Mouse (Mus musculus) limb, embryonic 11.5 days (tissue): ENCODE data around the gene Gnaq. TPM values are rescaled to one million over a fixed set of nuclear protein-coding genes. Genes with fewer than 3 reads are reported as not detected.

Experiments
- ATAC-seq: fragments of 200-750 bp; cut with Nextera tagmentation; 2 replicates; pipeline ENCODE4 v1.8.0; 2017; ENCODE audit warnings: low read depth; ENCODE audit not compliant: insufficient number of reproducible peaks, low FRiP score, low TSS enrichment
- DNase-seq: peaks from one replicate; pipeline ENCODE4 v3.0.0-alpha.2; 2015; ENCODE audit warnings: low spot score
- H3K27ac ChIP-seq: fragments of 300-500 bp; sonication (generic); replicated peaks from 2 replicates; pipeline ENCODE4 v1.5.1; 2014; ENCODE audit warnings: low read depth, mild to moderate bottlenecking, low read length
- H3K27me3 ChIP-seq: fragments of 300-500 bp; sonication (generic); 2 replicates; pipeline ENCODE4 v1.6.1; 2014; ENCODE audit warnings: mild to moderate bottlenecking, low read length, mixed read lengths; ENCODE audit not compliant: control insufficient read depth, insufficient read depth
- H3K36me3 ChIP-seq: fragments of 300-500 bp; sonication (generic); 2 replicates; pipeline ENCODE4 v1.6.1; 2014; ENCODE audit warnings: mild to moderate bottlenecking, low read length, moderate library complexity, mixed read lengths; ENCODE audit not compliant: control insufficient read depth, insufficient read depth
- H3K4me1 ChIP-seq: fragments of 300-500 bp; sonication (generic); 2 replicates; pipeline ENCODE4 v1.6.1; 2014; ENCODE audit warnings: low read length, mixed read lengths; ENCODE audit not compliant: control insufficient read depth, insufficient read depth
- H3K4me2 ChIP-seq: fragments of 300-500 bp; sonication (generic); 2 replicates; pipeline ENCODE4 v1.6.1; 2014; ENCODE audit warnings: low read depth, mild to moderate bottlenecking, moderate library complexity; ENCODE audit not compliant: severe bottlenecking
- H3K4me3 ChIP-seq: fragments of 300-500 bp; sonication (generic); 2 replicates; pipeline ENCODE4 v1.5.1; 2014; ENCODE audit warnings: low read depth, low read length
- H3K9ac ChIP-seq: fragments of 300-500 bp; sonication (generic); 2 replicates; pipeline ENCODE4 v1.6.1; 2014; ENCODE audit warnings: mild to moderate bottlenecking, low read length
- H3K9me3 ChIP-seq: fragments of 300-500 bp; sonication (generic); 2 replicates; pipeline ENCODE4 v1.6.1; 2016; ENCODE audit warnings: low read length; ENCODE audit not compliant: control insufficient read depth
- WGBS: fragments of 180-500 bp; shearing (Covaris S2); extraction: QIAGEN DNeasy Blood & Tissue Kit; methylation state at CpG from one replicate; pipeline ENCODE4 v1.1.7; 2014; 5-methylcytosine and 5-hydroxymethylcytosine counted together
- polyA plus RNA-seq: library from polyadenylated mRNA; unstranded; fragments of >200 nt; fragmentation: Nextera tagmentation; extraction: Ambion mirVana; gene quantifications from 2 replicates; pipeline ENCODE4 v1.2.1, GENCODE M21; 2014

Gene Gnaq
- polyA plus RNA-seq, 1 experiment from 2014 or later = 14.1 TPM

DNA sequence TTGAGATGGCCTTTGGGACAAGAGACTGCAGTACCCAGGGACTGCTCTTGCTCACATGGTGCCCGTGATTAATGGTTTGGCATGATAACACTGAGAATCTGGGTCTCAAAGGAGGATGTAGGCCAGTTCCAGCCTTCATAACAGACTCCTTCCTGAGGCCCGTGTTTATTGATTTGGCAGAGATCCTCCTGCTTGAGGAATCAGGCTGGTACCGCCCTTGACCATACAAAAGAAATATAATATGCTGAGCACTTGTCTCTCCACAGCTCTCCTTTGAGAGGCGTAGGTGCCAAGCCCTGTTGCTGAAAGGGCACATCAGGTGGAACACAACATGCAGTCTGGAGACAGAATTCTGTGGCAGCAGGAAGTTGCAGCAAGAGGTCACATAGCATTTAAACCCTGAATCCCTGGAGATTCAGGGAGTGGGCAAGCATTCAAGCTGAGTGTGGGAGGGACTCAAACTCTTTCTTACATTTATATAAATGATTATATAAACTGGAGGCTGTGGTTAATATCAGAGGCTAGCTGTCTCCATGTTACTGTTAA lies 36.1 kb downstream of the Gnaq start:
- no peak overlapping the region for H3K4me3 ChIP-seq
- no peak overlapping the region for H3K9ac ChIP-seq
- WGBS = 62% methylated on average over 4 of the region's 4 CpGs
- no peak overlapping the region for H3K4me2 ChIP-seq
- H3K4me1 ChIP-seq = peaks cover 23% of the 10 kb centered on the region
- no peaks in the 10 kb centered on the region for H3K27me3 ChIP-seq
- H3K9me3 ChIP-seq = no peaks in the 10 kb centered on the region
- peak overlapping the region; percentile 52; the same call in 1 of the 2 replicates for H3K27ac ChIP-seq
- no peaks in the 10 kb centered on the region for H3K36me3 ChIP-seq
- DNase-seq = no peak
- no peak for ATAC-seq

- ATAC-seq (no peak), DNase-seq (no peak)
- 73% methylated on average over 3 of the region's 3 CpGs for WGBS
- Histone ChIP-seq H3K27ac (no peak overlapping the region), H3K36me3 (no peaks in the 10 kb centered on the region), H3K9ac (no peak overlapping the region), H3K4me2 (no peak overlapping the region), H3K4me1 (peaks cover 23% of the 10 kb centered on the region), H3K9me3 (no peaks in the 10 kb centered on the region), H3K27me3 (no peaks in the 10 kb centered on the region), H3K4me3 (no peak overlapping the region)
Observed at GRCm38 (mm10) chr19:16170724-16171123, 38.1 kb downstream of the Gnaq start.

GRCm38 (mm10) chr19:16173721-16174120 lies 41.1 kb downstream of the Gnaq start:
- H3K27me3 ChIP-seq = no peaks in the 10 kb centered on the region
- no peak for DNase-seq
- H3K4me2 ChIP-seq = no peak overlapping the region
- no peak overlapping the region for H3K9ac ChIP-seq
- no peaks in the 10 kb centered on the region for H3K36me3 ChIP-seq
- H3K9me3 ChIP-seq = no peaks in the 10 kb centered on the region
- no peak for ATAC-seq
- H3K4me1 ChIP-seq = peaks cover 5% of the 10 kb centered on the region; the same call in 1 of the 2 replicates
- no peak overlapping the region for H3K4me3 ChIP-seq
- WGBS = 75% methylated on average over 9 of the region's 9 CpGs
- no peak overlapping the region for H3K27ac ChIP-seq

DNA sequence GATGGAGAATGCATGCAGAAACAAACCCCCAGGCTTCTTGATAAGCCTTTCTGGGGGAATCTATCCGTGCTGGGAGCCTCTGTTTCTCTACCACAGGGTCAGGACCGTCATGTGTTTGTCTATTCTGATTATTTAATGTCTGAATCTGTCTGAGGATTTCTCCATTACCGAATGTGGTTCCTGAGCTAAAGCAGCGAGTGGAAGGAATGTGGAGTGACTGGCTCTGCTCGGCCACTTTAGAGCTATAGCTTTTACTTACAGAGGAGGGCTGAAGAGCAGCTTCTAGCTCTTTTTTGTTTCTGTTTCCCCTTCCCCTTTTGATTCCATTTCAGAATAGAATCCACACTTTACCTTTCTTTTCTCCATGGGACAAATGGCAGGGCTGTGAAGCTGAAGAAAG lies 43.8 kb downstream of the Gnaq start:
- Histone ChIP-seq H3K4me2 (no peak overlapping the region), H3K36me3 (no peaks in the 10 kb centered on the region), H3K4me3 (no peak overlapping the region), H3K27ac (peak overlapping the region; percentile 24; the same call in 1 of the 2 replicates), H3K9me3 (no peaks in the 10 kb centered on the region; the same call in 1 of the 2 replicates), H3K27me3 (no peaks in the 10 kb centered on the region), H3K9ac (no peak overlapping the region), H3K4me1 (no peaks in the 10 kb centered on the region)
- 76% methylated on average over 5 of the region's 5 CpGs for WGBS
- DNase-seq = no peak
- no peak for ATAC-seq

- DNase-seq (peak; percentile 40), ATAC-seq (no peak)
- WGBS = 79% methylated on average over 8 of the region's 8 CpGs
Observed at GRCm38 (mm10) chr19:16177139-16177727, 44.6 kb downstream of the Gnaq start.

GRCm38 (mm10) chr19:16181258-16181657 lies 48.6 kb downstream of the Gnaq start:
- no peak for ATAC-seq

More at GRCm38 (mm10) chr19:16177139-16177727, 44.6 kb downstream of the Gnaq start:
- Histone ChIP-seq H3K27ac (no peak overlapping the region), H3K27me3 (no peaks in the 10 kb centered on the region), H3K9ac (no peak overlapping the region), H3K9me3 (no peaks in the 10 kb centered on the region; the same call in 1 of the 2 replicates), H3K4me3 (no peak overlapping the region), H3K36me3 (no peaks in the 10 kb centered on the region), H3K4me2 (no peak overlapping the region), H3K4me1 (no peaks in the 10 kb centered on the region)

GRCm38 (mm10) chr19:16181852-16182475 lies 49.3 kb downstream of the Gnaq start:
- Histone ChIP-seq H3K9ac (no peak overlapping the region), H3K27me3 (no peaks in the 10 kb centered on the region), H3K27ac (no peak overlapping the region), H3K36me3 (no peaks in the 10 kb centered on the region), H3K4me3 (no peak overlapping the region), H3K4me2 (no peak overlapping the region), H3K4me1 (no peaks in the 10 kb centered on the region), H3K9me3 (no peaks in the 10 kb centered on the region; the same call in 1 of the 2 replicates)
- 82% methylated on average over 7 of the region's 7 CpGs for WGBS
- peak; percentile 18 for DNase-seq
- ATAC-seq = no peak

More at GRCm38 (mm10) chr19:16181258-16181657, 48.6 kb downstream of the Gnaq start:
- no peak overlapping the region for H3K27ac ChIP-seq
- H3K9me3 ChIP-seq = no peaks in the 10 kb centered on the region; the same call in 1 of the 2 replicates
- no peak overlapping the region for H3K4me2 ChIP-seq
- WGBS = 92% methylated on average over 3 of the region's 3 CpGs
- H3K4me1 ChIP-seq = no peaks in the 10 kb centered on the region
- no peak overlapping the region for H3K4me3 ChIP-seq
- DNase-seq = no peak
- H3K36me3 ChIP-seq = no peaks in the 10 kb centered on the region
- H3K27me3 ChIP-seq = no peaks in the 10 kb centered on the region
- no peak overlapping the region for H3K9ac ChIP-seq

GRCm38 (mm10) chr19:16183592-16184365 lies 51.1 kb downstream of the Gnaq start:
- no peak overlapping the region for H3K4me2 ChIP-seq
- ATAC-seq = no peak
- no peak for DNase-seq
- H3K27ac ChIP-seq = no peak overlapping the region
- H3K9ac ChIP-seq = no peak overlapping the region
- H3K4me1 ChIP-seq = 0 out of 2 replicates have a peak, but pooled peaks cover 2% of the 10 kb centered on the region
- H3K9me3 ChIP-seq = no peaks in the 10 kb centered on the region; the same call in 1 of the 2 replicates
- WGBS = 91% methylated on average over 10 of the region's 10 CpGs
- no peaks in the 10 kb centered on the region for H3K36me3 ChIP-seq
- H3K27me3 ChIP-seq = no peaks in the 10 kb centered on the region
- no peak overlapping the region for H3K4me3 ChIP-seq
